Mouse (Mus musculus) gastrocnemius, postnatal 4 days (tissue): ENCODE measurements at regions not wholly inside any gene's neighbourhood (a gene's known extent, or its start where the extent isn't known, plus 50 kb on each side); places are given as distances from the start of the nearest gene placed in this dataset.

ENCODE experiments used
- DNase-seq, 2 experiments: peaks; one replicate each; pipeline ENCODE4 v3.0.0; 2021 to 2022; ENCODE audit warnings: low spot score in 2 of 2, mixed read lengths in 2 of 2

DNA sequence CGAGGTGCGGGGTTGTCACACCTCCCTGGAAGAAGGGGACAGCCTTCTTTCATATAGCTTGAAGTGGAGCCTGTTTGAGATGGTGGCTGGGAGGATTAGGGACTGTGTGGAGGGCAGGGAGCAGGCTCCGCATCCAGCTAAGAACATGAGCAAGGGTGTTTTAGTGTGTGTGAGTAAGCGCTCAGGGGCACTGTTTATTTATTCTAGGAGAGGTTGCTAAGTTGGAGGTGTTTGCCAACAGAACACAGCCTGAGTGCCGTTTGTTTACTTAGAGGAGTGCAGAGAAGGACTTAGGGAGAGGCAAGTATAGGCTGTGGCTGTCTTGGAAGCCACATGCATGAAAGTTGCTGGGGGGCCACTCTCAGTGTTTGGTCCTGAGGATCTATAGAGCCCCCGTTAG, 61.2 kb upstream of the Cdon start:
- DNase-seq, result no peak

DNA sequence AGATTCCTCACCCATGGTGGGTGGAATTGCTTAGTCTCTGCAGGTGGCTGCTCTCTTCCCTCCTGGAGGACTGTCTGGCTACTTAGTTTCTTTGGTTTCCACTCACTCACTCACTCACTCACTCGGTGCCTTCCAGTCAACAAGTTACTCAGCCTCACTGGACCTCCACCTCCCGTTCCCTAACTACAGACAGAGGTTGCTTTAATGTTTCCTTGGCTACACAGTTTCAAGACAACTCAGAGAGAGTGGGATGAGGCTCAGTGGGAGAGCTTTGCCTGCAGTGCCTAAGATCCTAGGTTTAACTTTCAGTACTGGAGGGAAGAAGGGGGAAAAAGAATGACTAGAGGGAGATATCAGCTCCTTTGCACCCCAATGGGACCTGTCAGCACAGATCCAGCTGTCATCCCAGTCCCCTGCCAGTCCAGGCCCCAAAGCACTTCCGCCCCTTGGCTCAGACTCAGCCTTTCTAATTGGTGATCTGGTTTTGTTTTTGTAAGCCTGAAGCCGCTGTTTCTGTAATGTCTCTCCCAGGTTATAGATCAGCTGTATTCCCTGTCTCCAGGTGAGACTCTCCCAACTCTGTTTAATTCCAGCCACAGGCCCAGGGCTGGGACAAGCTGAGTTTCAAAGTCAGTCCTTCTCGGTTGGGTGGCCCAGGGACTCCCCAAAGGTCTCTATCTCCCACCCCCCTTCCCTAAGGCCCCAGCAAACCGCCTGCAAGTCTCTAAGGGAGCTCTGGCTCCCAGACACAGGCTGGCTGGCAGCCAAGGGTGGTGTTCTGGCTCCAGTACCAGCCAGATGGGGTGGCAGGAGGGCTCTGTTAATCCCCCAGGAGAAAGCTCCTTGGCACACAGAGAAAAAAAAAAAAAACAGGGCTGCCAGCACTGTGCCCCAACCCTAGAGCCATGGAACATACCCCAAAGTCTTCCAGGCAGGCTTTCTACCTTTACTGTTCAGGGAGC, 60.5 kb upstream of the Cdon start:
- peak in 1 of 2 experiments; percentile 52 for DNase-seq

- peak in 1 of 2 experiments; percentile 45 for DNase-seq
These were observed 59.5 kb upstream of the Cdon start for GRCm38 (mm10) chr9:35361432-35361831.

GRCm38 (mm10) chr9:35362276-35362675, 58.7 kb upstream of the Cdon start:
- peak in 1 of 2 experiments; percentile 53 for DNase-seq

DNA sequence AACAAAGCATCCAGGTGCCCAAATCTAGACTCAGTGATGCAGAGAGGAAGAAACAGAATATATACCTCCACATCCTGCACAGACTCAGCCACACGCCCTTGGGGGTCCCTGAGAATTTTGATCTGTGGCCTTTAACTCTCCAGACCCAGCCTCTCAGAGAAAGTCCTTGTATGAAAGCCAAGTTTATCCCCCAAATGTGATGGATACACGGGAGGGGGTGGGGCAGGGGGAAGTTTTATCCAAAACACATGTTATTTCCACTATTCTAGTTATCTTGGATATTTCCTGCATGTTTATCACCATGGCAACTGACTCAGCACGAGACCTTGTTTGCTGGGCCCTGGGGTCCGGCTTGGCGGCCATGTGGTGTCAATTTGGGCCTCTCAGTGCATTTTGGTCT, 57.8 kb upstream of the Cdon start:
- no peak for DNase-seq

GRCm38 (mm10) chr9:35363936-35364335, 57.0 kb upstream of the Cdon start:
- no peak for DNase-seq

DNA sequence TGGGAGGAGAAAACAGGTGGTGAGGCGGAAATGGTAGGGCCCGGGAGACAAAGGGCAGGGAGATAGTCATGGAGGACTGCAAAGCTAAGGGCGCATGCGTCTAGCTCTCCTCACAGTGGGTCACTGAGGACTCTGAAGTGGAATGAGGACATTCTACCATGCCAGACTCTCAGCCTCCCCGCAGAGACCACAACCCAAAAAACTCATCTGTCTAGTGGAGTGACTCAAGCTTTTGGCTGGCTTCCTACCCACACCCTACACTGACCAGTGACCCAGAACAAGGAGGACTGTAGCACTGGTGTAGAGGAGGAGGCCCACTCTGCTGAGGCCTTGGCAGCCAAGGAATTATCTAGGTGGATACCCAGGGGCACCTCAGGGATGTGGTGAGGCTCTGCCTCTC, 55.0 kb upstream of the Cdon start:
- DNase-seq, result no peak

- DNase-seq, result no peak
These were observed 51.9 kb upstream of the Cdon start for GRCm38 (mm10) chr9:35369063-35369462.

GRCm38 (mm10) chr9:35370031-35370430, 50.9 kb upstream of the Cdon start:
- no peak for DNase-seq

DNA sequence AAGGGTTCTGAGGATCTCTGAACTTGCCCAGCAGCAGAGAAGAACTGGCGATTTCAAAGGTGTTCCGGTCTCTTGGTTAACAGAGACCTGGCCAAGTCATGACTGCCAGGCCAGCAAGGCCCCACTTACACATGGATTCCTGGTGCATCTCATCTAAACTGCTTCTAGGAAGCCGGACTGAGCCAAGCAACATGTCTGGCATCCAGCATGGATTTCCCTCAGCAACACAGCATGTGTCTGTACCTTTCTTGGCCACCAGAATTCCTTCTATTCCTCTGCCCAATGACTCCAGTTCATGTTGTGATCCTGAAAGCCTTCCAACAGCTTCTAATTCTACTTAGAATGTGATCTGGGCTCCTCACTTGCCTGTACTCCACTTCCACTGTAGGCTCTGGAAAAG, 50.0 kb upstream of the Cdon start:
- no peak for DNase-seq
